Mouse (Mus musculus) forebrain, embryonic 13.5 days (tissue): Measurements from ENCODE around the gene Rspo4. TPM values are rescaled to one million over a fixed set of nuclear protein-coding genes. Genes with fewer than 3 reads are reported as not detected.
A peak's percentile ranks its signal among the peaks of the same experiment; 100 is the strongest.

Experiments used
- ATAC-seq: fragments of 200-750 bp; cut with Nextera tagmentation; 2 replicates; pipeline ENCODE4 v1.8.0; 2017
- H3K27ac ChIP-seq: fragments of 300-500 bp; sonication (generic); 2 replicates; pipeline ENCODE4 v1.5.1; 2015; ENCODE audit warnings: inconsistent platforms, mild to moderate bottlenecking, moderate library complexity
- H3K27me3 ChIP-seq: fragments of 300-500 bp; sonication (generic); 2 replicates; pipeline ENCODE4 v1.6.1; 2015; ENCODE audit warnings: mild to moderate bottlenecking, inconsistent platforms
- H3K36me3 ChIP-seq: fragments of 300-500 bp; sonication (generic); 2 replicates; pipeline ENCODE4 v1.6.1; 2015; ENCODE audit warnings: mild to moderate bottlenecking, inconsistent platforms; ENCODE audit not compliant: poor library complexity, severe bottlenecking
- H3K4me1 ChIP-seq: fragments of 300-500 bp; sonication (generic); 2 replicates; pipeline ENCODE4 v1.6.1; 2015; ENCODE audit warnings: inconsistent platforms
- H3K4me2 ChIP-seq: fragments of 300-500 bp; sonication (generic); 2 replicates; pipeline ENCODE4 v1.6.1; 2015; ENCODE audit warnings: inconsistent platforms, mild to moderate bottlenecking, moderate library complexity
- H3K4me3 ChIP-seq: fragments of 300-500 bp; sonication (generic); 2 replicates; pipeline ENCODE4 v1.5.1; 2015; ENCODE audit warnings: mild to moderate bottlenecking, inconsistent platforms
- H3K9ac ChIP-seq: fragments of 300-500 bp; sonication (generic); 2 replicates; pipeline ENCODE4 v1.6.1; 2015; ENCODE audit warnings: mild to moderate bottlenecking, inconsistent platforms
- H3K9me3 ChIP-seq: fragments of 300-500 bp; sonication (generic); replicated peaks from 2 replicates; pipeline ENCODE4 v1.6.1; 2016; ENCODE audit warnings: inconsistent platforms
- WGBS: fragments of 180-500 bp; shearing (Covaris S2); methylation state at CpG from one replicate; pipeline ENCODE4 v1.1.7; 2015; 5-methylcytosine and 5-hydroxymethylcytosine counted together
- polyA plus RNA-seq: library from polyadenylated mRNA; unstranded; fragments of >200 nt; fragmentation: Nextera tagmentation; extraction: Ambion mirVana; gene quantifications from 2 replicates; pipeline ENCODE4 v1.2.1, GENCODE M21; 2015

Rspo4 gene
- polyA plus RNA-seq, 1 experiment from 2014 or later: 0.06 TPM

DNA sequence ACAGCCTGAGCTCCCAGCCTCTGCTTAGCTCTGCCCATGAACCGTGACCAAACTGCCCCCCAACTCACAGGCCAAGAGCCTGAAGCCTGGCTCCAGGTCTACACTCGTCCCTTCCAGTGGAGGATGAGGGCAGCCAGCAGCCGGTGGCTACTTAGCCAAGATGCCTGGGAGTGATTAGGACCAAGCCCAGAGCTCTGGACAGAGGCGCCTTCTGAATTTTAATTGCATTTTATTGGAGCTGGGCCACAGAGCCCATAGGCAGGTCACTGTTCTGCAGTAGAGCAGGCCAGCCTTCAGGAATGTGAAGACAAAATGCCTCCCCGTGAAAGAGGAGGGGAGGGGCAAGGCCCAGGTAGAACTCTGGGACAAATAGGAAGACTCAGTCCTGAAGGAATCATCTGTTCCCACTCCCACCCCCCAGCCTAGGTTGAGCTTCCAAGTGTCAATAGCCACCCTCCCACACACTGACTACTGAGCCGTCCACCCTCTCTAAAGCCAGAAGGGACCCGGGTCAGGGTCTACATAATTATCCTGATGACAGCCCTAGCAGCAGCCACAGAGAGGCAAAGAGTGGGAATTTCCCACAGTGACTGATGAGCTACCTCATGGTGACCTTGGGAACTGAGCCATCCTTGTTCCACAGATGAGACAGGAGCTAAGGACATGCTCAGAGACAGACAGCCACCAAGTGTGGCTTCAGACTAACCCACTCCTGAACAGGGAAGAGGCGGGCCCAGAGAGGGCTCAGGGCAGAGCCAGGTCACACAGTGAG is 51.7 kb downstream of the Rspo4 start:
- H3K27ac ChIP-seq: no peak overlapping the region
- H3K36me3 ChIP-seq: no peaks in the 10 kb centered on the region
- H3K9ac ChIP-seq: no peak overlapping the region
- no peak overlapping the region for H3K4me3 ChIP-seq
- WGBS: 63% methylated on average over 8 of the region's 8 CpGs
- peak; percentile 55; the same call in 1 of the 2 replicates for ATAC-seq
- no peaks in the 10 kb centered on the region for H3K9me3 ChIP-seq
- H3K4me1 ChIP-seq: peaks cover 5% of the 10 kb centered on the region; the same call in 1 of the 2 replicates
- H3K27me3 ChIP-seq: no peaks in the 10 kb centered on the region
- H3K4me2 ChIP-seq: no peak overlapping the region

DNA sequence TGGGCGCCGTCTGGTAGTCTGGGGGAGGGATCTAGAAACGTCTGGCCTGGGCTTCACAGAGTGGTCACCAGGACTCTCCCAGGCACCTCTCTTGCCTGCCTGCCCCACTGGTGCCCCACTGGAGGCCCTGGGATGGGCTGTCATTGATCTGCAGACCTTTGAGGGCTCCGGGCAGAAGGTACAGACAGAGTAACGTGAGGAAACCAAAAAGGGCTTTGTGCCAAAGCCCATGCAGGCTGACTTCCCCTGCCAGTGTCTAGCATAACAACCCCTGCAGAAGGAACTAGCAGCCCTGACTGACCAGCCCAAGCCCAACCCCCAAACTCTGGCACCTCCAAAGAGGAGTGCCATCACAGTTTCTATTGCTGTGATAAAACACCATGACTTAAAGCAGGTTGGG is 53.2 kb downstream of the Rspo4 start:
- H3K9ac ChIP-seq: no peak overlapping the region
- H3K36me3 ChIP-seq: no peaks in the 10 kb centered on the region
- H3K4me3 ChIP-seq: no peak overlapping the region
- ATAC-seq: no peak
- 89% methylated on average over 5 of the region's 5 CpGs for WGBS
- peaks cover 5% of the 10 kb centered on the region; the same call in 1 of the 2 replicates for H3K4me1 ChIP-seq
- no peaks in the 10 kb centered on the region for H3K9me3 ChIP-seq
- no peak overlapping the region for H3K4me2 ChIP-seq
- H3K27me3 ChIP-seq: no peaks in the 10 kb centered on the region
- H3K27ac ChIP-seq: no peak overlapping the region

DNA sequence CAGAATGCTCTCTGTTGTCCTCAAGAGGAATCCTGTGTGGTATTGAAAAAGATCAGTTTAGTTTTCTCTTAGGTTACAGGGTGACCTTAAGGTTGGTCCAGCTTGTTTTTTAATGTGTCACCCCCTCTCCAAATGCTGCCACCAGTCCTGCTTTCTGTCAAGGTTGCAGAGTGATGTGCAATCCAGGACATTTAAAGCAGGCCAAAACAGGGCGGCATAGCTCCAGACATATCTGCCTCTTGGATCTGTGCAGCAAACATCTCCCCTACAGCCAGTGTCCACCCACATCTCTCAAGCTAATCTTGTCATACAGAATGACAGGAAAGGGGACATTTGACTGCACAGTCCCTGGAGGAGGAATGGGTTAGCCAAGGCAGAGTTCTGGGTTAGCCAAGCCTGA is 55.4 kb downstream of the Rspo4 start:
- H3K27ac ChIP-seq: no peak overlapping the region
- no peaks in the 10 kb centered on the region for H3K9me3 ChIP-seq
- peaks cover 5% of the 10 kb centered on the region; the same call in 1 of the 2 replicates for H3K4me1 ChIP-seq
- no peak overlapping the region for H3K4me3 ChIP-seq
- 94% methylated on average over 1 of the region's 1 CpGs for WGBS
- ATAC-seq: no peak
- no peak overlapping the region for H3K9ac ChIP-seq
- H3K27me3 ChIP-seq: no peaks in the 10 kb centered on the region
- H3K4me2 ChIP-seq: no peak overlapping the region
- no peaks in the 10 kb centered on the region for H3K36me3 ChIP-seq

DNA sequence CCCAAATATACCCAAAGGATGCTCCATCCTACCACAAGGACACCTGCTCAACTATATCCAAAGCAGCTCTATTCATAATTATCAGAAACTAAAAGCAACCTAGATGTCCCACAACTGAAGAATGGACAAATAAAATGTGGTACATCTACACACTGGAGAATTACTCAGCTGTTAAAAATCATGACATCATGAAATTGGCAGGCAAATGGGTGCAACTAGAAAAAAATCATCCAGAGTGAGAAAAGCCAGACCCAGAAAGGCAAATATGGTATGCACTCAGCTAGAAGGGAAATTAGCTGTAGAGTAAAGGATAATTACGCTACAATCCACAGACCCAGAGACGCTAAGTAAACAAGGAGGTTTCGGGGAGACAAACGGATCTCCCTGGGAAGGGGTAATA is 58.1 kb downstream of the Rspo4 start:
- Histone ChIP-seq H3K9me3 (no peaks in the 10 kb centered on the region), H3K4me1 (no peaks in the 10 kb centered on the region), H3K27me3 (no peaks in the 10 kb centered on the region), H3K4me2 (no peak overlapping the region), H3K36me3 (no peaks in the 10 kb centered on the region), H3K4me3 (no peak overlapping the region), H3K27ac (no peak overlapping the region), H3K9ac (no peak overlapping the region)
- 81% methylated on average over 4 of the region's 4 CpGs for WGBS
- no peak for ATAC-seq

DNA sequence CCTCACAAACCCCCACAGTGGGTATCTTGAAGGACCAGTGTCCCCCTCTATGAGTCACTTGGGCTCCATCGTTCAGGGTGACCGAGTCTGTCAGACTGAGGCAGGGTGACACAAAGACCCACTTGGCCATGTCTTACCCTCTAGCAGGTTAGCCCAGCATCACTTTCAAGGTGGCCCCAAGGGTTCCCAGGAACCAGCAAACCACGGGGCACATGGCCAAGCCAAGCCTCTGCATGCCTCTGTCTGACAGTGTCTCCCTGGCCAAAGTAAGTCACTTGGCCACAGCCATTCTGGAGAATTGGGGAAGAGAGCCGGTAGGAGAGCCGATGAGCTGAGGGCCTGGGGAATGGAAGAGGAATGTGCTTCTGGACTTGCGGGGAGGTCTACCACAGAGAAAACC is 60.5 kb downstream of the Rspo4 start:
- H3K9ac ChIP-seq: no peak overlapping the region
- WGBS: 87% methylated on average over 6 of the region's 6 CpGs
- H3K27me3 ChIP-seq: no peaks in the 10 kb centered on the region
- no peak overlapping the region for H3K4me2 ChIP-seq
- H3K27ac ChIP-seq: no peak overlapping the region
- no peaks in the 10 kb centered on the region for H3K36me3 ChIP-seq
- no peaks in the 10 kb centered on the region for H3K9me3 ChIP-seq
- no peak for ATAC-seq
- no peaks in the 10 kb centered on the region for H3K4me1 ChIP-seq
- no peak overlapping the region for H3K4me3 ChIP-seq

DNA sequence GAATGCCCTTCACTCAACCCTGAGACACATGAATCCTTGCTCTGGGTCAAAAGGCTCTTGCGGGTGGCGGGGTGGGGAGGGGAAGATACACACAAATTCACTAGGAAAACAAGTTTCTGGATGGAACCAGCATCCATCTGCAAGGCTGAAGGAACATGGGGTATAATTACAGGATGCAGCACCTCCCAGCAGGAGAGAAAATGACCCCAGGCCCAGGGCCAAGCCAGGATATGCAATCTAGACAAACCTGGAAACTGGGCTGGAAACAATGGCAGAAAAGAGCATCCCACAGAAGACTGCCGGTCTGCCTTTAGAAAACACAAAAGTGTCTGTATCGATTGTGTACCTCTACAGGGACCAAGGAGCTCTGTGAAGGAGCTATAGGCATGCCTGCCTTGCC is 61.2 kb downstream of the Rspo4 start:
- Histone ChIP-seq H3K4me3 (no peak overlapping the region), H3K9ac (no peak overlapping the region), H3K4me1 (no peaks in the 10 kb centered on the region), H3K9me3 (no peaks in the 10 kb centered on the region), H3K27ac (no peak overlapping the region), H3K27me3 (no peaks in the 10 kb centered on the region), H3K4me2 (no peak overlapping the region), H3K36me3 (no peaks in the 10 kb centered on the region)
- ATAC-seq: no peak
- 85% methylated on average over 4 of the region's 4 CpGs for WGBS

DNA sequence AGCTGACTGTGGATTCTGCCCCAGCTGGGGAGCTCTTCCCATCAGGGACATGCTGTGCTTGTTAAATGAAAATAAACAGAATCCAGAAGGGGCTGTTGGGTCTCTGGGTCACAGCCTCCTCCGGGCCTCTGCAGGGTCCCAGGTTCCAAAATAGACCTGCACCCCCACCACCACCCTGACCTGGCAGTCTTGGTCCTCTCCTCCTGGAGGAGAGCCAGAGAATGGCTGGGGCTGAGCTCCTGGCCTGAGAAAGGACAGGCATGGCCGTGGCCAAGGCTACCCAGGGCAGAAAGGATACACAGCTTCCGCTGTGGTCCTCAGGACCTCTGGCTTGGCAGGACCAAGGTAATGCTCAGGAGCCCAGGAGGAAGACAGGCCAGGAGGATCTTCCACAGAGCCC is 61.9 kb downstream of the Rspo4 start:
- Histone ChIP-seq H3K27ac (no peak overlapping the region), H3K9ac (no peak overlapping the region), H3K4me1 (no peaks in the 10 kb centered on the region), H3K36me3 (no peaks in the 10 kb centered on the region), H3K4me2 (no peak overlapping the region), H3K4me3 (no peak overlapping the region), H3K9me3 (no peaks in the 10 kb centered on the region), H3K27me3 (no peaks in the 10 kb centered on the region)
- 78% methylated on average over 3 of the region's 3 CpGs for WGBS
- ATAC-seq: no peak

DNA sequence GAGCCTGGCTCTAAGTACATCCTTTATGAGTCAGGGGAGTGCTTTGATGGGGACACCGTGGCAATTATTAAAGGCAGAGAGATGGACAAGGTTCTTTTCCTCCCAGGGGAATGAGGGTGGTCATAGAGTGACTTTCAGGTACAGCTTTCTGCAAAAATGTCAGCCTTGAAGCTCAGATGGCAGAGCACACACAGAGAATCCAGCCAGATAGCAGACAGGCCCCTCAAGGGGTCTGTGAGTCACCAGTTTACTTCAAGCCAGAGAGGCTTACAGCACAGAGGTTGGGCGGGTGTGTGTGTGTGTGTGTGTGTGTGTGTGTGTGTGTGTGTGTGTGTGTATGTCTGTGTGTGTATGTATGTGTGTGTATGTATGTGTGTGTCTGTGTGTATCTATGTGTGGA is 64.3 kb downstream of the Rspo4 start:
- H3K4me2 ChIP-seq: no peak overlapping the region
- ATAC-seq: no peak

DNA sequence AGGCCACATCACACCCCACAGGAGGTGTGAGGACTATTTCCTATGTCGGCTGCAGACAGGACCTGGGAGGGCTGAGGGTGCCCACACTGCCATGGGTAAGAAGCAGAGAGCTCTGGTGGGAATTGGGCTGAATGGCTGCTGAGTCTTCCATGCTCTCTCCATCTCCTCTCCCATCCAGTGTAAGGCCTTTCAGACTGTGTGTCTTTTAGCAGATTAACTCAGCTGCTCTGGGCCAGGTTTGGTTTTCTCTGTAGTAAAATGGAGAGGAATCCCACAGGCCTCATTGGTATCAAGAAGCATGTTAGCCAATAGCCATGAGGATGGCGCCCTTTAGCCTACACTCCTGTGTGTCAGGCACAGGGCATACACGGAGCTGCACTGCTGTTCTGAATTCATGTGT is 66.7 kb downstream of the Rspo4 start:
- Histone ChIP-seq H3K27ac (no peak overlapping the region), H3K4me3 (no peak overlapping the region), H3K9me3 (no peaks in the 10 kb centered on the region), H3K36me3 (no peaks in the 10 kb centered on the region), H3K4me1 (no peaks in the 10 kb centered on the region), H3K9ac (no peak overlapping the region), H3K4me2 (no peak overlapping the region), H3K27me3 (no peaks in the 10 kb centered on the region)
- no peak for ATAC-seq
- 84% methylated on average over 3 of the region's 3 CpGs for WGBS

More for the DNA sequence above, 64.3 kb downstream of the Rspo4 start:
- Histone ChIP-seq H3K4me1 (no peaks in the 10 kb centered on the region), H3K27me3 (no peaks in the 10 kb centered on the region), H3K9ac (no peak overlapping the region), H3K36me3 (no peaks in the 10 kb centered on the region), H3K27ac (no peak overlapping the region), H3K9me3 (no peaks in the 10 kb centered on the region), H3K4me3 (no peak overlapping the region)
- WGBS: 76% methylated on average over 2 of the region's 2 CpGs

DNA sequence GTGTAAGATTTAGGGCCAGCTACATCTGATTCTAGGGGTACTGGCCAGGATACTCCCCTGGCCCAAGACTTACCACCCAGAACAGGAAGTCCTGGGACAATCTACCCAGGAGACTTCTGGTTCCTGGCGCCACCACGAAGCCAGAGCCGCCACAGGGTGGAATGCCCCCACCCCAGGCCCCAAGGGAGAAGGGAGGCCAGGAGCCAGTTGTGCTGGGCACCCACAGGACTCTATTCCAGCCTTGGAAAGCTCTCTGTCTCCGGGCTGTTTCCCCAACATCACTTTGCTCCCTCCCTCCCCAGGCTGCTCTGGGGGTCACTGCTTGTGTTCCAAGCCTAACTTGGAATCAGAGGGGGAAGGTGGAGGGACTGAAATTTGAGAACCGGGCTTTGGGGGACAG is 67.8 kb downstream of the Rspo4 start:
- H3K4me1 ChIP-seq: no peaks in the 10 kb centered on the region

DNA sequence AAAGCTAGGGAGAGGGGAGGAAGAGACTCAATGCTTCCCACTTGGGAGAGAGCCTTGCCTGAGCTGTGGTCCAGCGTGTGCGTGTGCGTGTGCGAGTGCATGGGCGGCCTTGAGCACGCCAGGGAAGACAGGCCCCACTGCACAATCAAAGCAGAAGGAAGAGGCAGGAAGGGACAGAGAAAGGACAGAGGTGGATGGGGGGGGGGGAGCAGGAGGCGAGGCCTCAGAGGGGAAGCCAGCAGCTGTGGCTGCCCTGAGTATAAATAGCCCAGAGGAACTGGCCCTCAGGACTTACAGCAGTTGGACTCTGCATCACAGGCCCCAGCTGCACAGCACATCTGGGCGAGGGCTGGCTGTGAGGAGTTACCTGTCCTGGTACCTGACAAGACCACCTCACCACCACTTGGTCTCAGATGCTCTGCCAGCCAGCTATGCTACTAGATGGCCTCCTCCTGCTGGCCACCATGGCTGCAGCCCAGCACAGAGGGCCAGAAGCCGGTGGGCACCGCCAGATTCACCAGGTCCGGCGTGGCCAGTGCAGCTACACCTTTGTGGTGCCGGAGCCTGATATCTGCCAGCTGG is 68.3 kb downstream of the Rspo4 start, which contains the start of gene Angpt4:
TSS of gene Angpt4 (plus strand) at position 292 of the 582 bp plus-strand sequence.
- Histone ChIP-seq H3K4me2 (no peak within 1 kb of the TSS), H3K4me3 (no peak within 1 kb of the TSS), H3K4me1 (no peaks in the 10 kb centered on the region), H3K27me3 (no peaks in the 10 kb centered on the region), H3K27ac (no peak within 1 kb of the TSS), H3K36me3 (no peaks in the 10 kb centered on the region), H3K9ac (no peak within 1 kb of the TSS), H3K9me3 (no peaks in the 10 kb centered on the region)
- no peak for ATAC-seq
- WGBS: 75% methylated on average over 13 of the region's 13 CpGs

More for the DNA sequence above, 67.8 kb downstream of the Rspo4 start:
- H3K4me2 ChIP-seq: no peak overlapping the region
- WGBS: 63% methylated on average over 5 of the region's 5 CpGs
- H3K9me3 ChIP-seq: no peaks in the 10 kb centered on the region
- ATAC-seq: no peak
- no peak overlapping the region for H3K9ac ChIP-seq
- no peaks in the 10 kb centered on the region for H3K36me3 ChIP-seq
- H3K27me3 ChIP-seq: no peaks in the 10 kb centered on the region
- H3K4me3 ChIP-seq: no peak overlapping the region
- no peak overlapping the region for H3K27ac ChIP-seq

DNA sequence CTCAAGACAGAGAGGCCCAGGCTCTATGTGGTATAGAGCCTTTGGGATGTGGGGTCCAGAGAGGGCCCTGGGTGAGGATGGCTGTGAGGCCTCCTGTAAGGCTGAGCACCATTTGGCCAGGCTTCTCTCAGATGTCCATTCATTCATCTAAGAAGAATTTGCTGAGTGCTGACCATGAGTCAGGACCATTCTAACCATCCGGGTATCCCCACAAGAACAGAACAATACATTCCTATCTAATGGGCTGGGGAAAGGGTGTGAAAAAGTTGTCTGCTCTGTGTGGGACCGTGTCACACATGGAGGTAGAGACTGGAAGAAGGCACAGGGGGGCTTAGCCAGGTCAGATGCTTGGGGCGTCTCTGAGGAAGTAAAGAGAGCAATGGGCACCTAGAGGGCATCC is 69.0 kb downstream of the Rspo4 start:
- WGBS: 85% methylated on average over 3 of the region's 3 CpGs
- Histone ChIP-seq H3K36me3 (no peaks in the 10 kb centered on the region), H3K9me3 (no peaks in the 10 kb centered on the region), H3K4me2 (no peak overlapping the region), H3K4me1 (no peaks in the 10 kb centered on the region), H3K27ac (no peak overlapping the region), H3K4me3 (no peak overlapping the region), H3K9ac (no peak overlapping the region), H3K27me3 (no peaks in the 10 kb centered on the region)
- ATAC-seq: no peak

DNA sequence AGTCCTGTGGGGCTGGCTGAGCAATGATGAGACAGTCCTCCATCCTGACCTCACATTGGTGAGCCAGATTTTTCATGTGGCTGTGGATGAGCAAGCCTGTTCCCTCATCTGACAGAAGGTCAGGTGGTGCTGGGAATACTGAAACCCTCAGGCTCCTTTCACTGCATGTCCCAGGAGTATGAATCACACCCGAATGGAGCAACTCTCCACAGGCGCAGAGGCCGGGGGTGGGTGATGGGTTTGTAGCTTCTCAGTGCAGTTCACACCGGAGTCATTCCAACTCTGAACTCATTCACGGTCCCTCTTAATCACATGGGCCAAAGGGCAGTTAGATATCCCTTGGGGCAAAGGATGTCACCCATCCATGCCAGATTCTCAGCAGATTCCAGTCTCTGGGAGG is 71.4 kb downstream of the Rspo4 start:
- H3K36me3 ChIP-seq: no peaks in the 10 kb centered on the region
- no peak for ATAC-seq
- H3K9ac ChIP-seq: no peak overlapping the region
- WGBS: 85% methylated on average over 5 of the region's 5 CpGs
- no peak overlapping the region for H3K27ac ChIP-seq
- no peaks in the 10 kb centered on the region for H3K4me1 ChIP-seq
- H3K4me3 ChIP-seq: no peak overlapping the region
- H3K4me2 ChIP-seq: no peak overlapping the region
- H3K9me3 ChIP-seq: no peaks in the 10 kb centered on the region
- no peaks in the 10 kb centered on the region for H3K27me3 ChIP-seq
